Mouse (Mus musculus) thymus, postnatal 10 days (tissue): ENCODE data around the gene Wbp1l.
"Not testable (repeated sequence)": the region's sequence is repeated elsewhere in the genome, so short reads cannot be mapped to it uniquely, and the experiment has no call there.

ENCODE experiments used
- DNase-seq, 2 experiments: peaks; one replicate each; pipeline ENCODE4 v3.0.0; 2021; ENCODE audit warnings: low spot score in 2 of 2

Gene Wbp1l

DNA sequence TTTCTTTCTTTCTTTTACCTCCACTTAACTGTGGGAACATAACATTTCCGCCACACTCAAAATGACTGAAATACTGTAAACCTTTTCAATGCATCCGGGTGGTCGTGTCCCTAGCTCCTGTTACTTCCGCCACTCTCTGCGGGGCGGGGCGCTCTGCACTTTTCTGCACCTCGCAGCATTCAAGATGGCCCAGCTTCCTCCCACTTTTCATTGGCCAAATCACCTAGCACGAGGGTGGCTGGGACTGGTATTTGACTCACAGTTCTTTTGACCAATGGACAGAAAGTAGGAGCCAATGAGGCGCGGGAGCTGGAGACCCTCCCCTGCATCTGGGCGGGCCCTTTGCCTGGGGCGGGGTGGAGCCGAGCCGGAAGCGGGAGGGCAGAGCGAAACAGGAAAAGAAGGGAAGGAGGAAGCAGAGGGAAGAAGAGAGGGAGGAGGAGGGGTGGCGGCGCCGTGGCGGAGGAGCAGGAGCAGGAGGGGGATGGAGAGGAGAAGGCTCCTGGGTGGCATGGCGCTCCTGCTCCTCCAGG is at the start of gene Wbp1l:
TSS of gene Wbp1l (plus strand) at position 365 of the 533 bp plus-strand sequence.
- DNase-seq = peak; percentile 91 to 97

- no peak for DNase-seq
These were observed 48.5 kb upstream of the Wbp1l start for GRCm38 (mm10) chr19:46550385-46550784.

DNA sequence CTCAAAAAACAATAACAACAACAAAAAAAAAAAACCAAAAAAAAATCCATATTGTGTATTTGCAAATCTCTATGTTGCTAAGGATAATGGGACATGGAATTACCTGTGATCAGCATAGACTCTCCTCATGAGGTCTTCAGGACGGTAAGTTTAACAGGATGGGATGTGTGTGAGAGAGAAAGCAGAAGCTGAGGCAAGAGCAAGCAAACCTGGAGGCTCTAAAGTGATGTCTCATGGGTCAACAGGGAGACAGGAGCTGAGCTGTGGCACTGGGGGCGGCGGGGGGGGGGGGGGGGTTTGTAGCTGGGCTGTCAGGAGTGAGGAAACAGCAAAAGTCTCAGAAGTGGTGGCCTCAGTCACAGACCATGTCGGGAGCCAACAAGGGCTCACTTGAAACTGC is 46.4 kb upstream of the Wbp1l start:
- DNase-seq = no peak

DNA sequence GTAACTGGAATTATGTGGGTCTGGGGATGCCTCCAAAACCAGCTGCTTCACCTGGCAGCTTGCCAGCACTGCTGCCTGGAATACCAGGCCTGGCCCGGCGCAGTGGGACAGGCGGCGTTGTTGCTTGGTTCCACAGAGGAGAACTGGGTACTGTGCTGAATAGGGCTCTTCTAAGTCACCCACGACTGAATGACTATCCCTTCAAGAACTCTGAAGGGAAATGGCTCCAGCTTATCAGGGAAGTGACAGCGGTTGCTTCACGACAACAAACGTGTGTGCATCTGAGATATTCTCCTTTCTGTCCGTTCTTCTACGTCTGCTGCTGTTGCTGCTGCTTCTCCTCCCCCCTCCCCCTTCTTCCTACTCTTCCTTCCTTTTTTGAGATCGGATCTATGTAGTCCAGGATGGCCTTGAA is 45.3 kb upstream of the Wbp1l start:
- no peak for DNase-seq

GRCm38 (mm10) chr19:46558009-46558408 is 40.9 kb upstream of the Wbp1l start:
- no peak for DNase-seq

- no peak for DNase-seq
These were observed 40.3 kb upstream of the Wbp1l start for GRCm38 (mm10) chr19:46558631-46559030.

GRCm38 (mm10) chr19:46562132-46562531 is 36.8 kb upstream of the Wbp1l start:
- DNase-seq = peak in 1 of 2 experiments; percentile 57

DNA sequence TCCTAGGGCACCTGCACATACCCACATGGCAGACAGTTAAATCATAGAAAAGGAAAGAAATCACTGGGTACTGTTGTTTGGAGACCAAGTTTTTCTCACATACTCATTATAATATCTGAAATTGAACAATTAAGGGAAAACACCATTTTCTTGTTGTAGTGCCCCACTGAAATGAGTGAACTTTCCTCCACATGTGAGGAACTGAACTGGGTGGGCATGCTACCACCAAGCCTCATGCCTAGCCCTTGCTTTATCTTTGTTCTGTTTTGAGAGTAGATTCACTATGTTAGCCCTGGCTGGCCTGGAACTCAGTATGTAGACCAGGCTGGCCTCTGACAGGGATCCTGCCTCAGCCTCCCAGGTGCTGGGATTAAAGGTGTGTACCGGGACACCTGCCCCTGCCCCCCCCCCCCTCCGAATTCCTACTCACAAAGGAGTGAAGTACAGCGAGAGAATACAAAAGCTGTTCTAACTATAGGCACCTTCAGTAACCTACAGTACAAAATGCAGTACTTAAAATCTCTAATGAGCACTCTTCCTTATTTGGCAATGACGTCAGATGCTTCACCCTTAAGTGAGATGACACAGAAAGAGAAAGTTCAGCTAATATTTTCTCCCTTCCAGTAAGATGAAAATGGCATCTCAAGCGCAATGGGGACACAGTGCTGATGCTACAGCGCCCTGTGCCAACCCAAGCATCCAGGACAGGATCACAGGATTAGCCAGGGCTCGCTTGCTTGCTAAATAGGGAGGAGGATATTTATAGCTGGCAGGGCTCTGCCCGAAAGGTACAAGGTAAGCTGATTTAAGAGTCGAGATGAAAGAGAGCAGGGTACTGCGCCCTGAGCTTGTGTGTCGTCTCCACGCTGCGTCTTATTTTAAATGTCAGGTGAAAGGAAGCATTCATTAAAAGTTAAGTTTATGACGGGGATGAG is 36.0 kb upstream of the Wbp1l start:
- no peak for DNase-seq

GRCm38 (mm10) chr19:46563603-46564002 is 35.3 kb upstream of the Wbp1l start:
- no peak for DNase-seq

GRCm38 (mm10) chr19:46564043-46564462 is 34.8 kb upstream of the Wbp1l start:
- no peak for DNase-seq

GRCm38 (mm10) chr19:46571211-46571877 is 27.5 kb upstream of the Wbp1l start:
- not testable (repeated sequence) for DNase-seq

- no peak for DNase-seq
These were observed 27.0 kb upstream of the Wbp1l start for GRCm38 (mm10) chr19:46571878-46572244.

GRCm38 (mm10) chr19:46572548-46572947 is 26.3 kb upstream of the Wbp1l start:
- peak in 1 of 2 experiments; percentile 15 for DNase-seq

- peak; percentile 92 to 93 for DNase-seq
These were observed 25.6 kb upstream of the Wbp1l start, which contains the start of the genes Arl3 and Sfxn2 for GRCm38 (mm10) chr19:46572951-46573937. Arl3 (minus strand) TSS chr19:46573198. Sfxn2 (plus strand) TSS chr19:46573365.

- no peak for DNase-seq
These were observed 24.9 kb upstream of the Wbp1l start for GRCm38 (mm10) chr19:46573990-46574389.

DNA sequence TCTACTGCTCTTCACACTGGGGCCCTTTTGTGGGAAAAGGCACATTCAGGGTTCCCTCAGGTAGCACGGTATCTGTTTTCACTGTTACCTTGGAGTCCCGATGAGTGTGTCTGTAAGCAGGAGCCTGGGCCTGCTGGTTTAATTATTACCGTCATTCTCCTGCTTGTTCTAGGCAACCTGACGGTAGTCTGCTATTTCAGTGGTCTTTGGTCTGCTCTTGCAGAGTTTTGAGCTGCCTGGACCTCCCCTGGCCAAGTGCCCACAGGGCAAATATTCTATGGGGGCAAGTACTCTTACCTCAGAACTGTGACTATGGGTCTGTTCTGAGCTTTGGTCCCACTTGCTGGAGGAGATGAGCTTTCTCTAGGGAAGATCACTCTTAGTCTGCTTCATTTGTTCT is 23.7 kb upstream of the Wbp1l start:
- no peak for DNase-seq

DNA sequence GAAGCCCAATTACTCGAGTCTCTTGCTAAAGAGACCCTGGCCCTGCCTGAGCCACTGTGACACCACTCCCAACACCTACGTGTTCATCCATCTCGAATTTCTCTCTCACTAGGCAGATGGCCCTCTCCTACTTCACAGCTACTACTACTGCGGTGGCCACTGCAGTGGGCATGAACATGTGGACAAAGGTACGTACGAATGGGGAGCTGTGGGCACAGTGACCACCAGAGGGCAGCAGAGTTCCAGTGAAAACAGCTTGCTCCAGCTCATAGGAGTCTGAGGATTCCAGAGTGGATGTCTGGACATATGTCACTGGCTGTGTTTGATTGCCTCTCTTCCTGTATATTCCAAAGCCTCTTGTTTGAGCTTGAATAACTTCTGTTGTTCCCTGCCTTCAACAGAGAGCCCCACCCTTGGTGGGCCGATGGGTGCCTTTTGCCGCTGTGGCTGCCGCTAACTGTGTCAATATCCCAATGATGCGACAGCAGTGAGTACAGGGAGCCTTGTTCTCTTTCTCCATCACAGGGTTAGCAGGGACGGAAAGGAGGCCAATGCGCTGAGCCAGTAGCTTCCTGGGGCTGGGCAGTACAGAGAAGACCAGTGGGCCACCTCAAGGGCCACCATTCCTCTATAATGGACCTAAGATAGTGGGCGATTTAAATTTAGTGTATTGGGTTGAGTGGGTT is 10.9 kb upstream of the Wbp1l start:
- peak; percentile 30 to 80 for DNase-seq

GRCm38 (mm10) chr19:46591575-46591974 is 7.3 kb upstream of the Wbp1l start:
- no peak for DNase-seq

GRCm38 (mm10) chr19:46592751-46593439 is 6.0 kb upstream of the Wbp1l start:
- DNase-seq = no peak

DNA sequence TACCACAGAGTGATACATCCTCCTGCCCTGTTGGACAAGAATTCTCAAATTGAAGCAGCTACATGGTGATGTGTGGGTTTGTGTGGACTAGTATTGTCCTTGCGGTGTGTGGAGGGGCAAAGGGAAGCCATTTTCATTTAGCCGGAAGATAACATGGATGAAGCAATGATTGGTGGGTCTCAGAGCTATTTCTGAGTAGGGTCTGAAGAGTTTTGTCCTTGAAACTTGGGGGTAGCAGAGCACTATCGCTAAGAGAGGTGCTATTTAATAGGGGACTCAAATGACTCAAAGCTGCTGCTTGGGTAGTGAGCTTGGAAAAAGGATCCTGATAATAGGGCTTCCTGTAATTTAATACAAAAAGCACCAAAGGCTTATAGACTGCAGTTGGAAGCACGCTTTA is 697 bp upstream of the Wbp1l start:
- no peak for DNase-seq
